Mouse (Mus musculus) small intestine, adult 2 months (tissue): ENCODE results near the gene Prickle2.

ENCODE experiments used
- CTCF ChIP-seq: fragments of 200-500 bp; IDR thresholded peaks from 2 replicates; pipeline ENCODE4 v1.5.1; 2012; ENCODE audit warnings: low read depth, mild to moderate bottlenecking, control low read depth, inconsistent platforms, low read length, moderate library complexity, mixed read lengths; ENCODE audit not compliant: insufficient replicate concordance, insufficient read length; ENCODE audit errors: extremely low read depth
- POLR2A ChIP-seq: fragments of 200-500 bp; IDR thresholded peaks from 2 replicates; pipeline ENCODE4 v1.6.1; 2012; ENCODE audit warnings: low read depth, mild to moderate bottlenecking, control low read depth, inconsistent platforms, low read length, moderate library complexity

GRCm38 (mm10) chr6:92612151-92612769, 93.7 kb downstream of the Prickle2 start:
- no peak for TF ChIP-seq CTCF
- no peak for TF ChIP-seq POLR2A
